Mouse (Mus musculus) lung, embryonic 15.5 days (tissue): ENCODE data around the gene Mrc2. TPM values are rescaled to one million over a fixed set of nuclear protein-coding genes. Genes with fewer than 3 reads are reported as not detected.

ENCODE experiments used
- ATAC-seq: fragments of 200-750 bp; cut with Nextera tagmentation; 2 replicates; pipeline ENCODE4 v1.8.0; 2017; ENCODE audit warnings: moderate number of reproducible peaks, borderline replicate concordance; ENCODE audit not compliant: low FRiP score, low TSS enrichment; ENCODE audit errors: extremely low read depth
- H3K27ac ChIP-seq: fragments of 300-500 bp; sonication (generic); 2 replicates; pipeline ENCODE4 v1.5.1; 2015; ENCODE audit warnings: moderate library complexity, mild to moderate bottlenecking, inconsistent platforms
- H3K27me3 ChIP-seq: fragments of 300-500 bp; sonication (generic); 2 replicates; pipeline ENCODE4 v1.6.1; 2015; ENCODE audit warnings: inconsistent platforms
- H3K36me3 ChIP-seq: fragments of 300-500 bp; sonication (generic); 2 replicates; pipeline ENCODE4 v1.6.1; 2015; ENCODE audit warnings: inconsistent platforms
- H3K4me1 ChIP-seq: fragments of 300-500 bp; sonication (generic); 2 replicates; pipeline ENCODE4 v1.6.1; 2015; ENCODE audit warnings: inconsistent platforms
- H3K4me2 ChIP-seq: fragments of 300-500 bp; sonication (generic); 2 replicates; pipeline ENCODE4 v1.6.1; 2015; ENCODE audit warnings: inconsistent platforms, mild to moderate bottlenecking, moderate library complexity
- H3K4me3 ChIP-seq: fragments of 300-500 bp; sonication (generic); 2 replicates; pipeline ENCODE4 v1.5.1; 2015; ENCODE audit warnings: mild to moderate bottlenecking, inconsistent platforms
- H3K9ac ChIP-seq: fragments of 300-500 bp; sonication (generic); 2 replicates; pipeline ENCODE4 v1.6.1; 2015; ENCODE audit warnings: inconsistent platforms
- H3K9me3 ChIP-seq: fragments of 300-500 bp; sonication (generic); 2 replicates; pipeline ENCODE4 v1.6.1; 2016; ENCODE audit warnings: inconsistent platforms
- WGBS: fragments of 180-500 bp; shearing (Covaris S2); methylation state at CpG from one replicate; pipeline ENCODE4 v1.1.7; 2015; 5-methylcytosine and 5-hydroxymethylcytosine counted together
- polyA plus RNA-seq: library from polyadenylated mRNA; unstranded; fragments of >200 nt; fragmentation: Nextera tagmentation; extraction: Ambion mirVana; gene quantifications from 2 replicates; pipeline ENCODE4 v1.2.1, GENCODE M21; 2015

Mrc2 gene
- polyA plus RNA-seq, 1 experiment from 2014 or later: 29.5 TPM

DNA sequence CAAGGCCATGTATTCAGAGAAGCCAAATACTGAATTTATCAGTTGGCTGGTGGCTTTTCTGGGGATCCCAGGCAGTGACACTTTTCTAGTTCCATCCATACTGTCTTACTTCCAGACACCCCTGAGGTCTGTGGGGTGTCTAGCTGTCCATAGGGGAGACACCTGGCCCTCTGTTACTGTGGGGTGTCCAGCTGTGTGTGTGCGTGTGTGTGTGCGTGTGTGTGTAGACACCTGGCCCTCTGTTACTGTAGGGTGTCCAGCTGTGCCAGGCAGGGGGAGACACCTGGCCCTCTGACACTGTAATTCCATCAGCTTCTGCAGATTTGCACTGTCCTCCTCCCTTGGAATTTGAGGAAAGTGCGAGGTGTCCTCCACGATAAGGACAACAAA, 61.4 kb downstream of the Mrc2 start:
- WGBS: 70% methylated on average over 4 of the region's 4 CpGs
- H3K27ac ChIP-seq: peak overlapping the region; percentile 94
- H3K36me3 ChIP-seq: peaks cover 12% of the 10 kb centered on the region; the same call in 1 of the 2 replicates
- no peak overlapping the region for H3K9ac ChIP-seq
- no peak overlapping the region for H3K4me3 ChIP-seq
- no peaks in the 10 kb centered on the region for H3K27me3 ChIP-seq
- H3K4me2 ChIP-seq: no peak overlapping the region
- no peaks in the 10 kb centered on the region for H3K9me3 ChIP-seq
- peaks cover 68% of the 10 kb centered on the region for H3K4me1 ChIP-seq
- ATAC-seq: no peak

- 15% methylated on average over 7 of the region's 7 CpGs for WGBS
- H3K27me3 ChIP-seq: no peaks in the 10 kb centered on the region
- H3K27ac ChIP-seq: peak overlapping the region; percentile 67
- no peak overlapping the region for H3K9ac ChIP-seq
- no peak overlapping the region for H3K4me3 ChIP-seq
- peaks cover 81% of the 10 kb centered on the region for H3K4me1 ChIP-seq
- H3K9me3 ChIP-seq: no peaks in the 10 kb centered on the region
- H3K36me3 ChIP-seq: no peaks in the 10 kb centered on the region
- ATAC-seq: no peak
- no peak overlapping the region for H3K4me2 ChIP-seq
Observed at GRCm38 (mm10) chr11:105356301-105356700, 63.9 kb downstream of the Mrc2 start.

DNA sequence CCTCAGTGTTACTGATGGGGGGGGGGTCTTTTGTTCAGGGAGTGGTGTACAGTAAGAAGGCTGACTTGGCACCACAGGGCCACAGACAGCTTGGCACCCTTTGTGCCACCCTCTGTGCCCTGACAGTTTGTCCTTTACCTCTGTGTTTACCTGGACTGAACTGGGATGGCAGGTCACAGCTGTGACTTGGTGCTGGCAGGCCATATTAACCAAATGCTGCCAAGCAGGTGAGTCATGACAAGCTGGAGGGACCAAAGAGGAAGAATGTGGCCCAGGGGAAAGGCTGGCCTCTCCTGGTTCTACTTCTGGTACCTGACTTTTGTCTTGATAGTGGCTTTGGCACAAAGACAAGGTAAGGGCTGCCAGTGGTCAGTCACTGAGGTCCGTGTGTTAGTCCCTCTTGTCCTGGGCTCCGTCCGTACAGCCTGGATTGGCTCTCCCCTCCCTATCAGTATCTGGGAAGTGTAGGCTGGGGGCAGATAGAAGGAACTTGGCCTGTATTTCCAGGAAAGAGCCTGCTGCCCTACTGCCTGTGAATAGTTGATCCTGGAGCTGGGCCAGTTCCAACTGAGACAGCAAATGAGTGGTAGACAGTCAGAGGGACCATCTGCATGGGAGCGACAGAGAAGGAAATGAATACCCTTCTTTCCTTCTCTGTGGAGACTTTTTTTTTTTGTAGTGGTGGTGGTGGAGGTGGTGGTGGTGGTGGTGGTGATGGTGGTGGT, 69.8 kb downstream of the Mrc2 start:
- Histone ChIP-seq H3K4me1 (peaks cover 72% of the 10 kb centered on the region), H3K27ac (peak overlapping the region; percentile 47; the same call in 1 of the 2 replicates), H3K27me3 (no peaks in the 10 kb centered on the region), H3K4me2 (no peak overlapping the region), H3K9me3 (no peaks in the 10 kb centered on the region), H3K4me3 (no peak overlapping the region), H3K9ac (no peak overlapping the region), H3K36me3 (no peaks in the 10 kb centered on the region)
- 73% methylated on average over 4 of the region's 4 CpGs for WGBS
- no peak for ATAC-seq

- Histone ChIP-seq H3K27ac (peak overlapping the region; percentile 42; the same call in 1 of the 2 replicates), H3K9me3 (no peaks in the 10 kb centered on the region), H3K9ac (peak overlapping the region; percentile 51), H3K4me3 (peak overlapping the region; percentile 56), H3K4me1 (peaks cover 70% of the 10 kb centered on the region), H3K27me3 (no peaks in the 10 kb centered on the region), H3K36me3 (no peaks in the 10 kb centered on the region), H3K4me2 (peak overlapping the region; percentile 95)
- 2% methylated on average over 40 of the region's 40 CpGs for WGBS
- peak; percentile 65 for ATAC-seq
Observed at GRCm38 (mm10) chr11:105362946-105363597, 70.6 kb downstream of the Mrc2 start.

DNA sequence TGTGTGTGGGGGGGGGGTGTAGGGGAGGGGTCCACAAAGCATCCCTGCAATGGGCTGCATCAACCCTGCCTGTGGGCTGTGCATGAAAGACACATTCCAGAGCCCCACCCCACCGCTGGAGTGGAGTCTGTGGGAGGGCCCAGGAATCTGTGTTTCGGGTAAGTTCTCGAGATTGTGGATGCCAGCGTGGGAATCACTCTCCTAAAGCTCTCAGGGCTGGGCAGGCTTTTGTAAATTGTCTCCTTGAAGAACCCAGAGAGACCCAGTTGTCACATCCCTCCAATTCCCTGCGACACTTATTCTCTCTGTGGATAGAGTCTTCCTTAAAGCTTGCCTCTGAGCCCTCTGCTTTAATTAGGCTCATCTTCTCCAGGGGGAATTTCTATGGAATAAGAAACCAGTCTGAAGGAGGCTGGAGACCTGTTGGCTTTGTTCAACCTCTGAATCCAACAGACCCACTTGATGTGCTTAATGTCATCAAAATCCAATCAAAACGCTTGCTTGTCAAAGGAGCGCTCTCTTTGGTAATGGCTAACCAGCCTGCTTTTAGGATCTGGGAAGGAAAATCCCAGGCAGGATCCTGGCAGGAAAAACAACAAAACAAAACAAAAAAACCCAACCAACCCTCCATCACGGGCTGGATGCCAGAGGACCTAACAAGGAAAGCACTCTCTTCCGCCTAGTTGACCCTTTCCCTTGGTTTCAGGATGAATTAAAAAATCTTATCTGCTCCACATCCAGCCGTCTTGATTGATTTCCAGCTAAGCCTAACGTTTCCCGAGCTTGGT, 71.3 kb downstream of the Mrc2 start:
- Histone ChIP-seq H3K9ac (peak overlapping the region; percentile 51; the same call in 1 of the 2 replicates), H3K4me2 (peak overlapping the region; percentile 95), H3K9me3 (no peaks in the 10 kb centered on the region), H3K4me3 (peak overlapping the region; percentile 56), H3K36me3 (no peaks in the 10 kb centered on the region), H3K27ac (peak overlapping the region; percentile 69; the same call in 1 of the 2 replicates), H3K27me3 (no peaks in the 10 kb centered on the region), H3K4me1 (peaks cover 63% of the 10 kb centered on the region)
- WGBS: 35% methylated on average over 12 of the region's 12 CpGs
- ATAC-seq: peak; percentile 29

GRCm38 (mm10) chr11:105364386-105365065, 72.1 kb downstream of the Mrc2 start:
- Histone ChIP-seq H3K36me3 (no peaks in the 10 kb centered on the region), H3K4me3 (peak overlapping the region; percentile 8; the same call in 1 of the 2 replicates), H3K9me3 (no peaks in the 10 kb centered on the region), H3K4me1 (peaks cover 57% of the 10 kb centered on the region), H3K27ac (peak overlapping the region; percentile 69), H3K27me3 (no peaks in the 10 kb centered on the region), H3K9ac (0 out of 2 replicates have a peak overlapping the region, but pooled peaks have one; percentile 11), H3K4me2 (peak overlapping the region; percentile 95)
- no peak for ATAC-seq
- 12% methylated on average over 12 of the region's 12 CpGs for WGBS

DNA sequence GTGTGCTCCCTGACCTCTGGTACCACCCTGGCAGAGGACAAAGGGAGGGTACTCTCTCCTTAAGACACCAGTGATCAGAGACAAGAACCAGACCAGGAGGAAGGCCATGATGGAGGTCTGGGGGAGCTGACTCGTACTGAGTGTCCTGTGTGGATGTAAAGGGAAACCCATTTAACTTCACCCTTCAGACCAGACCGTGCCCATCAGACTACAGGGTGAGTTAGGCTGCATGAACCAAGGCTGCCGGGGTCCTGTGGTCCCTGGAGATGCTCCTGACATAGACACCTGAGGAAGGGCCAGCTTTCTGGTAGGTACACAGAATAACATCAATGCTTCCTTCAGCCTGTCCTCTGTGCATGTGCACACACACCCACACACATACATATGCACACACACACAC, 73.2 kb downstream of the Mrc2 start:
- Histone ChIP-seq H3K9me3 (no peaks in the 10 kb centered on the region), H3K4me1 (peaks cover 51% of the 10 kb centered on the region), H3K4me2 (no peak overlapping the region), H3K4me3 (no peak overlapping the region), H3K36me3 (no peaks in the 10 kb centered on the region), H3K27me3 (no peaks in the 10 kb centered on the region), H3K27ac (no peak overlapping the region), H3K9ac (no peak overlapping the region)
- ATAC-seq: no peak
- 80% methylated on average over 3 of the region's 3 CpGs for WGBS

GRCm38 (mm10) chr11:105366051-105366450, 73.6 kb downstream of the Mrc2 start:
- Histone ChIP-seq H3K27ac (no peak overlapping the region), H3K4me1 (peaks cover 47% of the 10 kb centered on the region), H3K4me2 (no peak overlapping the region), H3K9me3 (no peaks in the 10 kb centered on the region), H3K9ac (no peak overlapping the region), H3K4me3 (no peak overlapping the region), H3K36me3 (no peaks in the 10 kb centered on the region), H3K27me3 (no peaks in the 10 kb centered on the region)
- peak; percentile 29; the same call in 1 of the 2 replicates for ATAC-seq
- 44% methylated on average over 4 of the region's 4 CpGs for WGBS

DNA sequence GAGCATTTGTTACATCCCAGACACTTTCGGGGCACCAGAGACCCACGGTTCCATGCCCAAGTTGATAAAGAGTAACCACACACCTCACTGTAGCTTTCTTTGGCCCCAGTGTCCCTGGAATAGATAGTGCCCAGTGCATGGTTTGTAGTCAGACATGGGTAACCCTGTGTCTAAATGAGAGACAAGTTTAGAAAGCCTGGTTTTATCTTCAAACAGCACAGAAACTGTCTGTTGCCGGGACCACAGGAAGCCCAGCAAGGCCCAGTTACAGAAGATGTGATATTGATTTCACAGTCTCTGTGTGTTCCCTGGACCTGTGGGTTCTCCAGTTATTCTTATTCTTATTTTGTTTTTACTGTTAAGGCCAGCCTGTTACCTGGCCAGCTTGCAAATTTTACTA, 74.7 kb downstream of the Mrc2 start:
- Histone ChIP-seq H3K27me3 (no peaks in the 10 kb centered on the region), H3K4me1 (peaks cover 47% of the 10 kb centered on the region), H3K9ac (no peak overlapping the region), H3K4me2 (no peak overlapping the region), H3K4me3 (no peak overlapping the region), H3K9me3 (no peaks in the 10 kb centered on the region), H3K36me3 (no peaks in the 10 kb centered on the region), H3K27ac (no peak overlapping the region)
- ATAC-seq: no peak
- WGBS: 71% methylated on average over 3 of the region's 3 CpGs

- Histone ChIP-seq H3K36me3 (no peaks in the 10 kb centered on the region), H3K4me1 (peaks cover 37% of the 10 kb centered on the region), H3K4me3 (no peak overlapping the region), H3K27ac (no peak overlapping the region), H3K9ac (no peak overlapping the region), H3K27me3 (no peaks in the 10 kb centered on the region), H3K4me2 (no peak overlapping the region), H3K9me3 (no peaks in the 10 kb centered on the region)
- 78% methylated on average over 5 of the region's 5 CpGs for WGBS
- no peak for ATAC-seq
Observed at GRCm38 (mm10) chr11:105368833-105369232, 76.4 kb downstream of the Mrc2 start.
